Mouse (Mus musculus): ENCODE results near the gene Tor3a. TPM values are rescaled to one million over a fixed set of nuclear protein-coding genes. Genes with fewer than 3 reads are reported as not detected.

Tor3a gene
- polyA plus RNA-seq, 1 experiment from 2014 or later: 5.2 TPM

- no peaks in the 10 kb centered on the region for H3K27me3 ChIP-seq (replicated peaks; ENCODE audit: control insufficient read depth, insufficient read depth, low read length)
- ATAC-seq: no peak
- H3K36me3 ChIP-seq (ENCODE audit: control insufficient read depth, insufficient read depth, low read length): peaks cover 13% of the 10 kb centered on the region
- no peak overlapping the region for H3K9ac ChIP-seq (ENCODE audit: low read depth, low read length)
- WGBS: 90% methylated on average over 3 of the region's 3 CpGs
- peaks cover 2% of the 10 kb centered on the region; the same call in 1 of the 2 replicates for H3K4me1 ChIP-seq (ENCODE audit: control insufficient read depth, insufficient read depth, low read depth, low read length)
- H3K27ac ChIP-seq (ENCODE audit: low read depth, low read length): no peak overlapping the region
- no peaks in the 10 kb centered on the region for H3K9me3 ChIP-seq (ENCODE audit: control insufficient read depth, low read length)
- no peak overlapping the region for H3K4me2 ChIP-seq (ENCODE audit: low read length)
- H3K4me3 ChIP-seq (ENCODE audit: low read length): no peak overlapping the region
These were observed 34.5 kb upstream of the Tor3a start for GRCm38 (mm10) chr1:156708672-156709071.

DNA sequence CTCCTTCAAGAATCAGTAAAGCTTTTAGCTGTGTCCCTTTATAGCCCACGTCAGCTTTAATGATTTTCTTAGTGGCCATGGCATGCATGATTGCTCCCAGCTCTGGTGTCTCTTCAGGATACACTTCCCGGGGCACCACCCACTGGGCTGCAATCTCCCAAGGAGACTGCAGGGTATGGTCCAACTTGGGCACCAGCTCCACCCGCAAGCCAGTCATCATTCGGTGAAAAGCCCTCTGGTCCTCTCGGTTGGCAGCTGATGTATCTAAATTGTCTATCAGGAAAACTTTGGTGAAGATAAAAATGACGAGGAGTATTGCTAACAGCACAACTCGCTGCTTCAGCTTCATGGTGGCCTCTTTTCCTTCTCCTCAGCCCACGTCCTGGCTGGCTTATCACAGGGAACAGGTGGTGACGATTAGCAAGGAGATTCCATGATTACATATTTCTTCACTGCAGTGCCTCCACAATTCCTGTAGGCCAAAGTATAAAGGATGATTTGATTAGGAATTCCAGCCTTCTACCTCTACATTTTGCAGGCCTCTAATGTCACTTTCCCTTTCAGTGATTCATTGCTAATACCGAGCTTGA is 31.6 kb upstream of the Tor3a start:
- peaks cover 19% of the 10 kb centered on the region for H3K36me3 ChIP-seq (ENCODE audit: control insufficient read depth, insufficient read depth, low read length)
- H3K4me1 ChIP-seq (ENCODE audit: control insufficient read depth, insufficient read depth, low read depth, low read length): peaks cover 1% of the 10 kb centered on the region; the same call in 1 of the 2 replicates
- H3K9ac ChIP-seq (ENCODE audit: low read depth, low read length): no peak overlapping the region
- H3K4me2 ChIP-seq (ENCODE audit: low read length): no peak overlapping the region
- 84% methylated on average over 10 of the region's 10 CpGs for WGBS
- H3K27ac ChIP-seq (ENCODE audit: low read depth, low read length): no peak overlapping the region
- H3K27me3 ChIP-seq (replicated peaks; ENCODE audit: control insufficient read depth, insufficient read depth, low read length): no peaks in the 10 kb centered on the region
- ATAC-seq: no peak
- H3K4me3 ChIP-seq (ENCODE audit: low read length): no peak overlapping the region
- no peaks in the 10 kb centered on the region for H3K9me3 ChIP-seq (ENCODE audit: control insufficient read depth, low read length)

- Histone ChIP-seq H3K9ac (ENCODE audit: low read depth, low read length) (no peak overlapping the region), H3K36me3 (ENCODE audit: control insufficient read depth, insufficient read depth, low read length) (peaks cover 30% of the 10 kb centered on the region), H3K4me2 (ENCODE audit: low read length) (no peak overlapping the region), H3K9me3 (ENCODE audit: control insufficient read depth, low read length) (no peaks in the 10 kb centered on the region), H3K27me3 (replicated peaks; ENCODE audit: control insufficient read depth, insufficient read depth, low read length) (no peaks in the 10 kb centered on the region), H3K27ac (ENCODE audit: low read depth, low read length) (no peak overlapping the region), H3K4me3 (ENCODE audit: low read length) (no peak overlapping the region), H3K4me1 (ENCODE audit: control insufficient read depth, insufficient read depth, low read depth, low read length) (no peaks in the 10 kb centered on the region)
- 90% methylated on average over 4 of the region's 4 CpGs for WGBS
- ATAC-seq: no peak
These were observed 29.3 kb upstream of the Tor3a start for GRCm38 (mm10) chr1:156703444-156703843.

DNA sequence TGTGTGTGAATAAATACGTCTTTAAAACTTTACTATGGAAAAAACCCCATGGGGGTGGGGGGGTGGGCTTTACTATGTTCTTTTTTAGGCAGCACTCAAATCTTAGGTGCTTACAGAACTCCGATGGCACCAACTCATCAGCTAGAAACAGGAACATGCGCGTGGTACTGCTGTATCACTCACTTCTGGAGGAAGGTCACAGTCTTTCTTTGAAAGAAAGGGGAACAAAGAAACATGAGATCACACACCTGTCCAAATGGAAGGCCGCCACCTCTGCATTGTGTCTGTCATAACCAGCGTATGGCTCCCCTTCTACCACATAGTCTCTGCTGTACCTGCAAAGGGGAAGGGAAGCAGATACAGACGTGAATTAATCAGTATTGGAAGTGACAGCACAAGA is 28.0 kb upstream of the Tor3a start:
- H3K9me3 ChIP-seq (ENCODE audit: control insufficient read depth, low read length): no peaks in the 10 kb centered on the region
- no peak overlapping the region for H3K4me2 ChIP-seq (ENCODE audit: low read length)
- no peak overlapping the region for H3K4me3 ChIP-seq (ENCODE audit: low read length)
- H3K9ac ChIP-seq (ENCODE audit: low read depth, low read length): no peak overlapping the region
- peaks cover 39% of the 10 kb centered on the region for H3K36me3 ChIP-seq (ENCODE audit: control insufficient read depth, insufficient read depth, low read length)
- no peak overlapping the region for H3K27ac ChIP-seq (ENCODE audit: low read depth, low read length)
- no peaks in the 10 kb centered on the region for H3K4me1 ChIP-seq (ENCODE audit: control insufficient read depth, insufficient read depth, low read depth, low read length)
- H3K27me3 ChIP-seq (replicated peaks; ENCODE audit: control insufficient read depth, insufficient read depth, low read length): no peaks in the 10 kb centered on the region
- WGBS: 94% methylated on average over 7 of the region's 7 CpGs
- no peak for ATAC-seq

GRCm38 (mm10) chr1:156686025-156686661 is 12.0 kb upstream of the Tor3a start:
- no peak overlapping the region for H3K4me2 ChIP-seq (ENCODE audit: low read length)
- WGBS: 58% methylated on average over 7 of the region's 7 CpGs
- H3K27ac ChIP-seq (ENCODE audit: low read depth, low read length): no peak overlapping the region
- no peaks in the 10 kb centered on the region for H3K9me3 ChIP-seq (ENCODE audit: control insufficient read depth, low read length)
- no peak for ATAC-seq
- peaks cover 25% of the 10 kb centered on the region for H3K36me3 ChIP-seq (ENCODE audit: control insufficient read depth, insufficient read depth, low read length)
- H3K27me3 ChIP-seq (replicated peaks; ENCODE audit: control insufficient read depth, insufficient read depth, low read length): no peaks in the 10 kb centered on the region
- H3K4me3 ChIP-seq (ENCODE audit: low read length): no peak overlapping the region
- no peak overlapping the region for H3K9ac ChIP-seq (ENCODE audit: low read depth, low read length)
- H3K4me1 ChIP-seq (ENCODE audit: control insufficient read depth, insufficient read depth, low read depth, low read length): no peaks in the 10 kb centered on the region

GRCm38 (mm10) chr1:156679599-156679998 is 5.4 kb upstream of the Tor3a start:
- ATAC-seq: no peak
- Histone ChIP-seq H3K9me3 (ENCODE audit: control insufficient read depth, low read length) (no peaks in the 10 kb centered on the region), H3K4me1 (ENCODE audit: control insufficient read depth, insufficient read depth, low read depth, low read length) (no peaks in the 10 kb centered on the region; the same call in 1 of the 2 replicates), H3K4me3 (ENCODE audit: low read length) (no peak overlapping the region), H3K36me3 (ENCODE audit: control insufficient read depth, insufficient read depth, low read length) (peaks cover 10% of the 10 kb centered on the region), H3K4me2 (ENCODE audit: low read length) (no peak overlapping the region), H3K27me3 (replicated peaks; ENCODE audit: control insufficient read depth, insufficient read depth, low read length) (no peaks in the 10 kb centered on the region), H3K27ac (ENCODE audit: low read depth, low read length) (no peak overlapping the region), H3K9ac (ENCODE audit: low read depth, low read length) (no peak overlapping the region)
- WGBS: 78% methylated on average over 9 of the region's 9 CpGs

- H3K9ac ChIP-seq (ENCODE audit: low read depth, low read length): no peak overlapping the region
- H3K27ac ChIP-seq (ENCODE audit: low read depth, low read length): no peak overlapping the region
- H3K27me3 ChIP-seq (replicated peaks; ENCODE audit: control insufficient read depth, insufficient read depth, low read length): 0 out of 2 replicates have a peak, but pooled peaks cover 2% of the 10 kb centered on the region
- H3K4me3 ChIP-seq (ENCODE audit: low read length): no peak overlapping the region
- H3K36me3 ChIP-seq (ENCODE audit: control insufficient read depth, insufficient read depth, low read length): peaks cover 10% of the 10 kb centered on the region
- ATAC-seq: no peak
- 84% methylated on average over 3 of the region's 3 CpGs for WGBS
- H3K4me1 ChIP-seq (ENCODE audit: control insufficient read depth, insufficient read depth, low read depth, low read length): peaks cover 14% of the 10 kb centered on the region
- no peak overlapping the region for H3K4me2 ChIP-seq (ENCODE audit: low read length)
- no peaks in the 10 kb centered on the region for H3K9me3 ChIP-seq (ENCODE audit: control insufficient read depth, low read length)
These were observed 3.1 kb upstream of the Tor3a start for GRCm38 (mm10) chr1:156677230-156677629.

GRCm38 (mm10) chr1:156676596-156676995 is 2.4 kb upstream of the Tor3a start:
- 70% methylated on average over 5 of the region's 5 CpGs for WGBS
- Histone ChIP-seq H3K4me2 (ENCODE audit: low read length) (no peak overlapping the region), H3K4me1 (ENCODE audit: control insufficient read depth, insufficient read depth, low read depth, low read length) (peaks cover 14% of the 10 kb centered on the region), H3K9me3 (ENCODE audit: control insufficient read depth, low read length) (no peaks in the 10 kb centered on the region), H3K27ac (ENCODE audit: low read depth, low read length) (no peak overlapping the region), H3K36me3 (ENCODE audit: control insufficient read depth, insufficient read depth, low read length) (peaks cover 10% of the 10 kb centered on the region), H3K27me3 (replicated peaks; ENCODE audit: control insufficient read depth, insufficient read depth, low read length) (0 out of 2 replicates have a peak, but pooled peaks cover 2% of the 10 kb centered on the region), H3K4me3 (ENCODE audit: low read length) (no peak overlapping the region), H3K9ac (ENCODE audit: low read depth, low read length) (no peak overlapping the region)
- no peak for ATAC-seq

DNA sequence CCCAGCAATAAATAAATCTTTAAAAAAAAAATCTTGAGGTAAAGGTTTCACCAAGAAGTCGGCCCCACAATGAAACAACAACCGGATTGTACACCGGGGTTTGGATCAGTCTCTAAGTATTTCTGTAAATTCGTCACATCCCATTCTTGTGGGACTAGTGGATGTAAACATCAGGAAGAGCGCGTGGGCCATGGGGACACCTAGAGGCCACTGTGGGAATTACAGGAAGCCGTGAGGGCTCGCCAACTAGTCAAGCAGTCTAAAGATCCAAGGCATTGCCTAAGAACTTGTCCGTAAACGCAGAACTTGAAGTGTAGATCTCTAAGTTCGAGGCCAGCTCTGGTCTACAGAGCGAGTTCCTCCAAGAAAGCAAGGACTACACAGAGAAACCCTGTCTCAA is 2.0 kb upstream of the Tor3a start:
- no peak overlapping the region for H3K27ac ChIP-seq (ENCODE audit: low read depth, low read length)
- no peaks in the 10 kb centered on the region for H3K9me3 ChIP-seq (ENCODE audit: control insufficient read depth, low read length)
- H3K4me2 ChIP-seq (ENCODE audit: low read length): no peak overlapping the region
- H3K27me3 ChIP-seq (replicated peaks; ENCODE audit: control insufficient read depth, insufficient read depth, low read length): 0 out of 2 replicates have a peak, but pooled peaks cover 2% of the 10 kb centered on the region
- no peak overlapping the region for H3K4me3 ChIP-seq (ENCODE audit: low read length)
- no peak overlapping the region for H3K9ac ChIP-seq (ENCODE audit: low read depth, low read length)
- peaks cover 14% of the 10 kb centered on the region for H3K4me1 ChIP-seq (ENCODE audit: control insufficient read depth, insufficient read depth, low read depth, low read length)
- WGBS: 40% methylated on average over 12 of the region's 12 CpGs
- H3K36me3 ChIP-seq (ENCODE audit: control insufficient read depth, insufficient read depth, low read length): peaks cover 8% of the 10 kb centered on the region
- ATAC-seq: no peak
